Mouse (Mus musculus) cerebellum, postnatal 4 days (tissue): ENCODE results near the gene 4921539E11Rik.

ENCODE experiments used
- DNase-seq, 2 experiments: peaks; one replicate each; pipeline ENCODE4 v3.0.0; 2022; ENCODE audit warnings: low spot score in 2 of 2, mixed read lengths in 1 of 2

4921539E11Rik gene

DNA sequence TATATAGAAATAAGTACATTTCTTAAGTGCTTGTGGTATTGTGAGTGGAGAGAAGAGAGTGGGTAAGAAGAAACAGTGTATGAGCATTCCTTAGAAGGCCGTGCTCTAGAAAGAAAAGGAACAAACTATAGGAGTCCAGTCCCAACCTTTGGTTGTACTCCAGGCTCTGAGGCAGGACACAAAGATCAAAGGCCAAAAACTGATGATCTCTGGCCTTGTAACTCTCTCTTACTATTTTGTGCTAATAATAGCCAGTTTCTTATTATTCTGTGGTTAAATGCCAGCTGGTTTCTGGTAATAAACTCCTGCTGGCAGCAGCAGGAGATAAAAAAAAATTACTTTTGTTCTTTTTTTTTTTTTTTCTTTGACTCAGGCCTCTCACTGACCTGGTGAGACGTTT is 58.5 kb downstream of the 4921539E11Rik start:
- DNase-seq, result no peak

GRCm38 (mm10) chr4:103222854-103223253 is 67.8 kb downstream of the 4921539E11Rik start:
- DNase-seq, result no peak

DNA sequence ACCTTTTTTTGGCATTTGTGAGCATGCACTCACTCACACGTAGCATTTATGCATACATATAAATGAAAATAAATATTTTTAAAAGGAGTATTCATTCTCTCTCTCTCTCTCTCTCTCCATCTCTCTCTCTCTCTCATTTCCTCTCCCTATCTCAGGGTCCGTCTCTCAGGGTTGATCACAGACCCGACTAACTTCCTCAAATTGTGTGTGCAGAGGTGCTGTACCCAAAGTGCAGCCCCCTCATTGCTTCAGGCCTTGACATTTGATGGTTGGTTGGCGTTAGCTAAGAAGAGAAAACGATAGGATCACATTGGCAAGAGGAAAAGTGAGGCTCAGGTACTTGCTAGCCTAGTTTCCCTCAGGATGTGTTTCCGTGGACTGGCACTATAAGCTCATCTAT is 68.9 kb downstream of the 4921539E11Rik start:
- DNase-seq, result no peak

GRCm38 (mm10) chr4:103219011-103219410 is 71.7 kb downstream of the 4921539E11Rik start:
- DNase-seq, result no peak

DNA sequence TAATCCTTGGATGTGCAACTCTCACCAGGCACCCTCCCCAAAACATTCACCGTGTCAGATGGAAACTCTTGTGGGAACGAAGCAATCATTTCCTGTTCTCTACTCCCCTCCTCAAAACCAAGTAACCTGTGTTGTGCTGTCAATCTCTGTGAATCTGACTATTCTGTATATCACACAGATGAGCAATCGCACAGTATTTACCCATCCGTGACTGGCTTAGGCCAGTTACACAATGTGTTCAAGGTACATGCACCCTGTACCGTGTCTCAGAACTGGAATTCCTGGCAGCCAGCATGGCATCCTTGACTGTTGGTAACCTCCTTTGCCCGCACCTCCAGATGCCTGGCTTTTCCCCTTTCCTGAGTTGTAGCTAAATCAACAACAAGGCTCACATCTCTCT is 74.6 kb downstream of the 4921539E11Rik start:
- DNase-seq, result no peak

GRCm38 (mm10) chr4:103214925-103215820 is 75.5 kb downstream of the 4921539E11Rik start, which contains the start of gene Slc35d1:
Gene Slc35d1, minus strand, starts transcription at chr4:103215164.
- DNase-seq, result peak; percentile 63 to 85

- peak; percentile 36 to 73 for DNase-seq
Observed at GRCm38 (mm10) chr4:103214498-103214924, 76.2 kb downstream of the 4921539E11Rik start.

GRCm38 (mm10) chr4:103213859-103214497 is 76.7 kb downstream of the 4921539E11Rik start:
- DNase-seq, result peak in 1 of 2 experiments; percentile 8

GRCm38 (mm10) chr4:103208553-103208952 is 82.1 kb downstream of the 4921539E11Rik start:
- no peak for DNase-seq

- DNase-seq, result no peak
Observed at GRCm38 (mm10) chr4:103203646-103204045, 87.0 kb downstream of the 4921539E11Rik start.

DNA sequence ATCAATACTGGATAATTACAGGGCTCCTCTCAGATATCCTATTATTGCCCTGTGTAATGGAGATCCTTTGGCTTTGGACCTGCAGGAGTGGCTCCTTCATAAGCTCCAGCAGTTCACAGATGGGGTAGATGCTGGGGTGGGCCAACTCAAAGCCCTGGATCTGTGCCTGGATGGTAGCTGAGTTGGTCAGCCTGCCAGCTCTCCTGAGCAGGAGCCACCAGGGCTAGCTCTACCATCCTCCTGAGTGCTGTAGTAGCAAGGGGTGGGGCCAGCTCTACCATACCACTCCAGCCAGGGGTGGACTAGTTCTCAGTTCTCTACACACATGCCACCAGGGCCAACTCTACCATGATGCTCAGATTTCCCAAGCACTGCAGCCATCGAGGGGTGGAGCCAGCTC is 90.6 kb downstream of the 4921539E11Rik start:
- DNase-seq, result no peak

- no peak for DNase-seq
Observed at GRCm38 (mm10) chr4:103199086-103199485, 91.6 kb downstream of the 4921539E11Rik start.

DNA sequence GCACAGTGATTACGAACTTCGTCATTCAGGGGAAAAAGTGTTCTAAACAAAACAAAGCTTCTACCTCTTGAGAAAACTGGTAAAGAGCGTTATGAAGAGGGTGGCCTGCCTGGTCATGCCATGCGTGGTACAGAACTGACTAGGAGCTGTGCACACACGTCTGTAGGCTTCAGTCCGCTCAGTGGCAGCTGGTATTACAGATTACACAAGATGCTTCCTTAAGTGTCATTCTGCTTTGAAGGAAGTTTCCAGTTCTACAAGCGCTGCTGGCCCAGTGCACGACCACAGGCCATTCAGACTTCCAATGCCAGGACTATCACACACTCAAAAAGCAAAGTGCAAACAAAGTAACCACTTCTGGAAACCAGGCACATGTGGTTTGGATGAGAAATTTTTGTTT is 93.3 kb downstream of the 4921539E11Rik start:
- DNase-seq, result no peak

- no peak for DNase-seq
Observed at GRCm38 (mm10) chr4:103192421-103192820, 98.2 kb downstream of the 4921539E11Rik start.

DNA sequence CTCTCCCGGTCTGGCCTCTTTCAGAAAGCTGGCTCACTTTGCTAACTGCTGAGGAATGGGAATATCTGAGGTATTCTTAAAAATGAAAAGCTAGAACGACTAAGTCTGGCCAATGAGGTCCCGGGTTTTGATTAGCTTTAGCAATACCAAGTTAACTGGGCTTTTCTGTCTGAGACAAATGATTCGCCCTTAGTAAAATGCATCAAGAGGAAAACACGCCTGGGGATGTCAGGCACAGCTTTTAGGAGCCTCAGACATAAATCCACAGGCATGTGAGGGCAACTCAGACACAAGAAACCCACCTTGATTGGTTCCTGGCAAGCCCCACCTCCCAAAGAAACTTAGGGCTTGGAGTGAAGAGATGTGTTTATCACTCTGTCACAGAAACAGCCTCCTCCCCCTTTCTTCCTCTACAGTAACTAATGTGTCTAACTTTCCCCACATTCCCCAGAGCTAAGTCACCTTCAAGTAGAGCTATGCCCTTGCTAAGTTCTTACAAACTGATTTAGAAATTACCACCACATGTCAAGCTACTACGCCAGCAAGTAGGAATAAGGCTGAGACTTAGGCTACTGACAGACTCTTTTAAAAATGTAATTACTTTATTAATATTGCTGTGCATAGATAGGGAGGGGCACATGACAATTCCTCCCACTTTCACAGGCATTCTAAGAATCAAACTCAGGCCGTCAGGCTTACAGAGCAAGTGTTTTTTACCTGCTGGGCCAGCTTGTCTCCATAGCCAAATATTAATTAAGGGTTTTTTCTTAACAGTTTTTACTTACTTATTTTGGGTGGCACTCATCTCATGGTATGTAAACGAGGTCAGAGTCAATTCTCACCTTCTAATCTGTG is 101.7 kb downstream of the 4921539E11Rik start:
- DNase-seq, result no peak
